Mouse (Mus musculus) liver, embryonic 14.5 days (tissue): ENCODE data around the gene Adra2b.

Experiments used
- CTCF ChIP-seq: IDR thresholded peaks from 2 replicates; pipeline ENCODE4 v1.5.1; 2016; ENCODE audit warnings: antibody characterized with exemption, low read depth, control low read depth
- EP300 ChIP-seq: IDR thresholded peaks from 2 replicates; pipeline ENCODE4 v1.6.1; 2016; ENCODE audit warnings: antibody characterized with exemption, low read depth

- TF ChIP-seq CTCF (no peak), EP300 (peak; percentile 80)
These were observed 7.8 kb downstream of the Adra2b start for GRCm38 (mm10) chr2:127370561-127371483.
